Mouse (Mus musculus) T-cell, adult 2 months (primary cell): ENCODE data around the gene Hopx.

Experiments used
- DNase-seq: peaks from one replicate; pipeline ENCODE4 v3.0.0; 2022; ENCODE audit warnings: low spot score

The Hopx gene

DNA sequence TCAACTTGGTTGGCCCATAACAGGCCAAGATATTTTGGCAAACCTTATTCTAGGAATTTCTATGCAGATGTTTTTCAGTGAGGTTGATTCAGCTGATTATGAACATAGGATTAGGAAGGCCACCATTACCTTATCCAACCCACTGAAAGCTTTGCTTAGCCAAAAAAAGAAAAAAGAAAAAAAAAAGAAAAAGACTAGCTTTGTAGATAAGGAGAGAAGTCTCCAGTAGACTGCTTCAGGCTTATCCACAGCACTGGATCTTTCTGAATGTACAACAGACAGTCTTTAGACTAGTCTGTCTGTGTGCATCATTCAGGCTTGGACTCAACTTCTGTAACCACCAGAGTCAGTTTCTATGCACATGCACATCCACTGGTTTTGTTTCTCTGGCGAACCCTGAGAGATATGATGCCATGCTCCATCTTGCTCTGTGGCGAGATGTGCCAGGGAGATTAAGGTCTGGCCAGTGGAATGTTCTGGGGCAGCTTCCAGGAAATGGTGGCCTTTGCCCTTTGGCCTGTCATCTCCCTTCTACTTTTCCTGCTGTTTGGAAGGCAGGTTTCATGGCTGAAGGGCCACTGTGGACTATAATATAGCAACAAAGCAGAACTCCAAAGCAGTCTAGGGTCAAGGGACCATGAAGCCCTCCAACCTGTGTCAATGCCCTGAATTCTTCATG is 17.7 kb upstream of the Hopx start:
- no peak for DNase-seq

DNA sequence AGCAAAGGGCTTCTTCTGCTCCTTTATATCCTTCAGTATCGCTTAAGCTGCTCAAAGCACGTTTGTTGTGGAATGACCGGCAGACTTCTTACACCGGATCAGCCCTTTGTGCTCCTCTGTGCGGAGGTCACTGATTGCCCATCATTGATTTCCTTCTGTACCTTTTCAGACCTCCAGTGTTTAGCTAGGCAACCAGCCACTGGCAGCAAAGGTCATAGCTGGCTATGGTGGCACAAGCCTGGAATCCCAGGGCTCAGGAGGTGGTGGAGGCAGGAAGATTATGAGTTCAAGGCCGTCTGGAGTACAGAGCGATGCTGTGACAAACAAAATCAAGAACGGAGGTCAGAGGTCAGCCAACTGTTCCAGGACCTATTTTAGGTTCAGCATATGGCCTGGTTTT is 17.0 kb upstream of the Hopx start:
- DNase-seq: no peak

DNA sequence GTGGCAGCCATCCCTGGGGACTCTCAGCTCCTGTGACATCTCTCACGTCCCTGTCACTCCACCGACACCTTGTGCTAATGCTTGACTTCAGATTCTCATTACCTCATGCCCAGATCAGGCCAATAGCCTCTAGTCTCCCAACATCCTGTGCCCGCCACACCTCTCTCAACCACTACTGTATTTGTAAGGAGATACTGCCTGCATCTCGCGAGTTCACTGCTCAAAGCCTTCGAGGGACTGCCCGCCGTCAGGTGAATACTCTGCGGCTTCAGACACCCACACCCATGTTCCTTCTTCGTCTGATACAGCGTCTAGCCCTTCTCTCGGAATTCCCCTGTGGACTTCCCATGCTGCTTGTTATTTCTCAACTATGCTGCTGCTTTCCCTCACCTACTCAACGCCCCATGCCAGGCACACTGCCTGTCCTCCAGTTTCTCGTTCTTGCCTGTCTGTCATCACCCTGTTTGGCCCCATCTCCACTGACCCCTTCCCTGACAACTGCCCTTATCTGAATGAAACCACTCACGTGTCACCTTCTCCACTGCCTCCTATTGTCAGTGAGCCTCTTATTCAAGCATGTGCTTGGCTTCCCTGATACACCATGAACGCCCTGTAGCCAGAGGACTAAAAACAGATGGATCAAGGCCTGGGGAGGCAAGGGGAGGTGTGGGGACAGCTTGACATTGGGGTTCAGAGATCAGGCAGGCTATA is 15.5 kb upstream of the Hopx start:
- peak; percentile 31 for DNase-seq

DNA sequence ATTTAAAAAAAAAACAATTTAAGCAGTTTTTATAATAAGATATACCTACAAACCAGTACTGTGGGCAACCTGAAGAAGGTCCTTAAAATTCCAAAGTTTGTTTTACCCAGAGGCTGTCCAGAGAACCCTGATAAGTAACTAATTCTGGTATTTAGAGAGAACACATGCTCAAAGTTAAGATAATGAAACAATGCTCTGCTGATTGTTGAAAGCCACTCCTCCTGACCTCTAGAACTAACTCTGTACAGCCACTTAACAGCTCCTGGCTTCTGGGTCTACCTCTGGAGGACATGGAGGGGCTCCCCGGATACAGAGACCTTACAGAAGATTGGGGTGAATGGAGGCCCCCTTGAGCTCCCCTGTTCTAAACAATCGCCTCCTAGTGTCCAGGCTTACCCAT is 15.0 kb upstream of the Hopx start:
- DNase-seq: no peak

DNA sequence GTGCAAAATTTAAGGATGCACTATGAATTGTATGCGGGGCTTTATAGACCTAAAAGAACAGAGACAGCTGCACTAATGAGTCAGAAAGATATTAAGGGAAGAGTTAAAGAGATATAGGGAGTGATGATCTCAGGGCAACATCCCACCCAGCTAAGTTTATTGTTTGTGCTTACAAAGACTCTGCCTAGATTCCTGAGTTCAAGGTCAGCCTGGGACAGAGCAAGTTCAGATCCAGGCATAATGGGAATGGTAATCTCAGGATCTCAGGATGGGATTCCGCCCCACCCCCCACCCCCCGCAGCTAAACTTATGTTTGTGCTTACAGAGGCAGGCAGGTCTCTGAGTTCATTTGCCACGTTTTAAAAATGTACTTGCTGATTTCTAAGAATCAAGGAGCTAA is 13.9 kb upstream of the Hopx start:
- no peak for DNase-seq

DNA sequence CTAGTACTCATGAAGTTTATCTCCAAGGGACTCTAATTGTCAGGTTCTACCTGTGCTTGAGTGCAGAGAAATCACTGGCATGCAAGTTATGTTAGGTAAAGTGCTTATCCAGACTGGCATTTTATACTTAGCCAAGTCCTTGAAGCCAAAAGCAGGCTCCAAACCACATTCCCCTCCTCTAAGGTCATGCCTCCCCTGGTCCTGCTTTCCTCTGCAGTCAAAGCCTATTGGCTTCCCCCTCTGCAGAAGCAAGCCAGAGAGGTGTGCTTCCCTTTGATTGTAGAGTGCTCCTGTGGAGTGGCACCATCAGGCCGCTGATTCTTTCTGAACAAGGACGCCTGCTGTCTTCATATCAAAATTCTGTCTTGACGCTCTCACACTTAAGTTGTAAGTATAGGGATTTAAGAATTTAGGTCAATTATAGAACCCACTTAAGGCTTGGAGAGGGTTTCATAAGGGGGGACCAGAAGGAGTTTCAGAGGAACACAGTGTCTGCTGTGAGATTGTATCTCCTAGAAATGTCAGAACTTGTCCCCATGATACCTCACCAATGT is 11.6 kb upstream of the Hopx start:
- no peak for DNase-seq

DNA sequence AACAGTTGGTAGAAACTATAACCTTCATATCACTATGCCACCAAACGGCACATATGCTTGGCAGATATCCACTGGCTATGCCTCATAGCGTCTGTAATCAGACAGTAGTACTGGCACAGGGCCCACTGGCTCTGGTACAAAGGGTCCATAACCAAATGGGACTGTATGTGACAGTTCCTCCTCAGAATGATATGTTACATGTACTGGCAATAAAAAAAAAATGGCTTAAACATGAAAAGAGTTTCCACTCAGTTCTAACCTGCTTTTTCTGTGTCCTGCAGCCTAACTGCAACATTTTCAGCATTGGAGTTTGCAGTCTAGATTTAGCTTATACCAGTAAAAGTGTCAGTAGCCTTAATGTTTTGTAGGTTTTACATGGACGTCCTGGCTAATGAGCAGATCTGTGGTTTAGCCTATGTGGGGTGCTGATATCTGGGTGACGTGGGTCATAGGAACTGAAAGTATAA is 9.9 kb upstream of the Hopx start:
- no peak for DNase-seq

DNA sequence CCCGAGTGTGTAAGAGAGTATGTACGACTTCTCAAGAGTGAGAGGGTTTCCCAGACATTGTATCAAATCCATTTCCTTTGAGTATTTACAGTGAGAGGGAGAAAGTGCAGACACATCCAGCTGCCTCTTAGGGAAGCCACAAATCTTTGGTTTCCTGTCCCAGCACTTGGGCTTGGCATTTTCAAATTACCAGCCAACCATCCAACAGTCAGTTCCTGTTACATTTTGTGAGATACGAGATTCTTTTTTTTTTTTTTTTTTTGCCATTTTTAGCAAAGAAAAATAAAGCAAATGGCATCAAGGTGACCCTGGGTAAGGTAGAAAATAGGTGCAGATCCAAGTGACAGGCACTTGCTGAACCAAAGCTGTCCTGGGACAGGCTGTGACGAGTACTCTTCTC is 9.2 kb upstream of the Hopx start:
- peak; percentile 16 for DNase-seq

DNA sequence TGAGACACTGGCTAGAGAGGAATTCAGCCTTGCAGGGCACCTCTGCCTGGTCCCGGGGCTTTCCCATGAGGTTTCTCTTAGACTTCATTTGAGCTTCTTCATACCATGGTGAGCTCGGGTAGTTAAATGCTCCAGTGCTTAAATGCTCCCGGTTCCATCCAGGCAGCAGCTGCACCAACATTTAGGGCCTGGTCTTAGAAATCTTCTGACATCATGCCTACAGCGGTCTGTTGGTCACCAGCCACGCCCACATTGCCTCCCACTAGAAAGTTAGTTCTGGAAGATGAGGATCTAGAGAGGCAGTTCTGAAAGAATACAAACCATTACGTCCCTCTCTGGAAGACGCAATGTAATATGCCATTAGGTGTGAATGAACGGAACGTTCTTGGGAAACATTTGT is 8.7 kb upstream of the Hopx start:
- no peak for DNase-seq

DNA sequence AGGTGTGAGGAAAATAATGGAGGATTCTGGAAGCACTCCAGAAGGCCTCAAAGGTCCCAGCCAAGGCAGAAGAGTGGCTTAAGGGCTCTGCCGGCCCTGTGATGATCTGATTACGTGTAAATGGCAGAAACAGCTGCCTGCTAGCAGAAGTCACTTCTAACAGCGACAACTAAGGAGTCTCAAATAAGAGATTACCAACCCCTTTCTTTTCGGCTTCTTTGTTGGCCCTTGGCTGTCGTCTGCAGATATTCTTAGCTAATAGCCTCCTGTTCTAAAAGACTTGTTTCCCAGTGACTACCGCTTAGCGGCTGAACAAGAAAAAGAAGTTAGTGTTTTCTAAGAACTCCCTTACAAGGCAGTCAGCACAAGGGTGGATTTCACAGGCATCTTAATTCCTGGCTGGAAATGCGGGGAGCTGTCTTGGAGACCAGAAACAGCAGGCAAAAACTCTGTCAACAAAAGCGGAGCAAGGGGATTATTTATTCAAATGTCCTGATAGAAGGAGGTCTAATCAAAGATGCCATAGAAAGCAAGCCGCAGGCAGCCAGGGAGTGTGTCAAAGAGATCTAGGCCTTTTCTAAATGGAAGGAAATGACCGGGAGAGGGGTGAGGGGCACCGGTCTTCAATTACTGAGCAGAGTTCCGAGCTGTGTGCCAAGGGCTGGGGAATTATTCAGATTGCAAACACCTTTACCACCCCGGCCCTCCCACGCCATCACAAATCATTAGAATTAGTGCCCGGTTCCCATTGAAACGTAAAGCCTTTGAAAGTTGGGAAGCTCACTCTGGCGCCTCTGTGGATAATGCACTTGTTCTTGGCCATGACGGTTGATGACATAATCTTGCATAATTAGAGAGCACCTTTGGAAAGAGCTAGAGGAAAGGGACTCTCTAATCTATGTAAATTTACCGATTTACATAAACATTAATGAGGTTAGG is 7.6 kb upstream of the Hopx start:
- DNase-seq: no peak

DNA sequence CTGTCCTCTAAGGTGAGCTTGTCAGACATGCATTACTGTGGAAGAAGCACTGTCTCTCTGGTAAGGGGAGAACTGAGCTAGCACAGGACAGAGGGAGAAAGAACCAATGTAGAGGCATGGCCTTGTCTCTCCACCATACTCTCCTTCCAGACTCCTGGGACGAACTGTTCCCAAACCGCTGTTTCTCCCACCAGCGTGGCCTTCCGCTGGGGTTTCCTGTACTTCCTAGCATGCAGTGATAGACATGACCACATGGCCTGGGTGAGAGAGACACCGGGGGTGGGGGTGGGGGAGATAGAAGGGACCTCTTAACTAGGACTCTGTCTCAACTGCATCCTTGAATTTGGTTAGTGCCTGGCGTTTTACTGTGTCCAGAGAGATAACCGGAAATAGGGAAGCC is 5.8 kb upstream of the Hopx start:
- no peak for DNase-seq

DNA sequence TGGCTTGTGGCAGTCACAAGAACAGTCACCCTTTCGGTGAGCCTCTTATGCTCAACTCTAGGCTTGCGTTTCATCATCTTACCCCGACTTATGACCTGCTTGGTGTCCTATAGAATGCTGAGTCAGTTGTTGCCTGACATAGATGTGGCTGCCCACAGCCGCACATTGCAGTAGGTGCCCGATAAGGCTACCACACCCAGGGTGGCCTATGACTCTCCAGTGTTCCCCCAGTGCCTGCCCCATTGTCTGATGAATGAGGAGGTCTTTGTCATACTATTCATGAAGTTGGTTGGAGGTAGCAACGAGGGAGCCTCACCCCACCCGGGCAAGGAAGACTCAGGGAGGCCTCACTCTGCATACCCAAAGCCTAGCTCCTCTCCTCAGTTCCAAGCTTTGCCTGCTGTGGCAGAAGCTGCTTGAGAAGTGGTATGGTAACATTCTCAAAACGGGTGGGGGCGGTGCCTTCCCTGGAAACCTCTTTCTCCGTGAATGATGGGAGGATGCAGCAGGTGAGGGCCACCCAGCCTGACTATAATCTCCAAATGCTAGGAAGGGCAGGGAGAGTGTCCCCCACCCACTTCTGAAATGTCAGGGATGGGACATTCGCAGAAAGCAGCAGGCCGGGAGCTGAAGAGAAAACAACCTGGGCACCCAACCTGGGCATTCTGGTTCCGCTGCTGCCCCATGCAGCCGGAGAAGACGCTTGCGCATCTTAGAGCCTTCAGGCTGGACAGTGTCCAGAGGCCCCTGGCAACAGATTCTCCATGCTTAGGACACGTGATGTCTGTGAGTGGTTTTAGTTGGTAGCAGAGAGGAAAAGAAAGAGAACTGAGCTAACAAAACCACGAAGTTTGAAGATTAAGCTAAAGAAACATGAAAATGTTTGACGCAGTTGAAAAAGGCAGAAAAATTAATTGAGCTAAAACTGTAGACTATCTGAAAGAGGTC is 4.8 kb upstream of the Hopx start:
- no peak for DNase-seq

DNA sequence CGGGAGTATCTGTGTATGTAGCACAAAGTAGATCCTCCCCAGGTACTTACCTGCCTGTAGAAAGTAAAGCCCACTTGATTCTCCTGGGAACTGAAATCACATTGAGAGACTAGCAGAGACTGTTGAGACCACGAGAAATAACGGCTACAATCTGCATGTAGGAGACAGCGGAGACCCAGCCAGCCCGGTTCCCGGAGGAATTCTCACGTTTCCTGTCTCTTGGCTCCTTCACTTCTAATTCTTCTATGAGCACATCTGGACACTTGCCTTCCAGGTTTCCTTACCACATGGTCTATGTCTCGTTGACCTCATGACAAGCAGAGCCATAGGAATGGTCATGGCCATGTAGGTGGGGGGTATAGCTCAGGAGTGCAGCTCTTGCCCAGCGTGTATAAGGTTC is 811 bp upstream of the Hopx start:
- no peak for DNase-seq

DNA sequence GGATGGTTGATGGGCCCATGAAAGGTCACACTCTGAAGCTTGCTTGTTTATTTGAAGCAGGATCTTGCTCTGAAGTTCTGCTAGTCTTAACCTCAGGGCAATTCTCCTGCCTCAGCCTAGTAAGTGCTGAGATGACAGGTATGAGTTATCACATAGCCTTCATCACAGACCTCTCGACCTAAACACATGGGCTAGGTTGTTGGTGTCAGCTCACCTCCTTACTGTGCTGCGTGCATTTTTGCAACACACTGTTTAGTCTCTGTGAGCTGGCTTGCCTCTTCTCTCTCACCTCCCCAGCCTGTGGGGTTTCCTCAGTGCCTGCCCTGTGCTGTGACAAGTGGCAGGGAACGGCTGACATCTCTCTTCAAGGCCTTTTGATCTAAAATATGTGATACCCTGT is 1.1 kb downstream of the Hopx start:
- no peak for DNase-seq

DNA sequence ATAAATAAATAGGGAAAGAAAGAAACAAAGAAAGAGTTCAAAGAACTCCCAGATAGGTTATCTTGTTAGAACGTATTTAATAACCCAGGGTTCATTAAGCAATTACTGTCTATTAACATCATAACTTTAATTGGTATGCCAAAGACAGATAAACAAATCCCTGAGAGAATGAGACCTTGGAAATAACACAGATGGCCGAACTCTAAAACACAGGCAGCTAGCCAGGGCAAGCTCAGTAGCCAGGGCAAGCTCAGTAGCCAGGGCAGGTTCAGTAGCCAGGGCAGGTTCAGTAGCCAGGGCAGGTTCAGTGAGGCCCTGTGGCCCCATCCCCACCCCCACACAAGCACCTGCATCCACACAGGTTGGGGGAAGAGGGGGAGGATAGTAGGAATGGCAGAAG is 2.9 kb downstream of the Hopx start:
- DNase-seq: no peak

DNA sequence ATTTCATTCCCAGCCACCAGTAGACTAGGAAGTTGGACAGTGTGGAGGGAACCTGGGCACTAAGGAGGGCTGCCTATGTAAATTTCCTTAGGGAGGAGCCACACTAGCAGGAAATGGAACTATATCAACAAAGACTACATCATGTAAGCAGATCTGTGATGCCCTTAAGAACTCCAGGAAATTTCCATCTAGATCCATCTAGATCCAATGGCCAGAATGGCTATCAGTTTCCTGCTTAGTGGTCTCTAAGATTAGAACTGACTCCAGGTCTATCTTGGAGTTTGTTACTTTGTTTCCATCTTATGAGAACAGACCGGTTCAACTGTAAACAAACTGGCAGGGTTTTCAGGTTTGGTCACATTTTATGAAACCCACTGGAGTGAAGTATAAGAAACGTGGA is 5.1 kb downstream of the Hopx start:
- DNase-seq: no peak

DNA sequence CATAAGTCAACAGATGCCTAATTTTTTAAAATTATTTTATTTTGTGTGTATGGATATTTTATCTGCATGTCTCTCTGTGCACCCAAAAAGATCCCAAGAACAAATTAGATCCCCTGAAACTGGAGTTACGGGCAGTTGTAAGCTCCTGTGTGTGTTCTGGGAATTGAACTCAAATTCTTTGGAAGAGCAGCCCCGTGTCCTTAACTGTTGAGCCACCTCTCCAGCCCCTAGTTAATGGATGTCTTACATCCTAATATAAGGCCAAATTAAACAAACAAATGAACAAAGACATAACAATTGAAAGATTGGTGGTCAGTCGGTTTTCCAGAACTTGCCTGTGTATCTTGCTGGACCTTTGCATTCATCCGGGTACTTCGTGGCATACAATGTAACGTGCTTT is 6.1 kb downstream of the Hopx start:
- DNase-seq: no peak

DNA sequence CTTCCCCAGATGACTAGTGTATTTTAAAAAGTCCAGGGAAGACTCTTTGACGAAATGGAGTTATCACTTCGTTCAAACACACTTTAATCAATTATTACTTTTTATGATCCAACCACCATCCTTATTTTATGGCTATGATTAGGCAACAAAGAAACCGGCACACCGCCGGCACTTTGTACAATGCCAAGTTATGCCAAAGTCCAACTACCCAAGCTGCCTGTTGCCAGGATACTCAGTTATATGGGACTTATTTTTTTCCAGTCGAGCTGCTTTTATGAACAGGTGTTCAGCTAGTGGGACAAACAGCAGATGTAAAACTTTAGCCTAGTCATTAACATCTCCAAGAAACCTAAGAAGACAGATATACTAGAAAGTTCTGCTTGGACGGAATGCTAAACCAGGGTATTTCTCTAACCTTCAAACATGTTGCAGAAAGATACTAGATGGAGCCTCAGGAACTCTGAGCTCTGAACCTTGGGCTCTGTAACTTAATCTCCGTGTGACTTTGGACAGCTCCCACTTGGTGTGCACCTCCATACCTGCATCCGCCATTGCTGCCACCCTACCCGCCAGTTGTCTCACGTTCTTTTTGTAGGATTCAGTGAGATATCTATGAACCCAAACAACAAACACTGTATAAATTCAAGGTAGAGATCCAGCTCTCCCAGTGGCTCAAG is 7.6 kb downstream of the Hopx start:
- no peak for DNase-seq

DNA sequence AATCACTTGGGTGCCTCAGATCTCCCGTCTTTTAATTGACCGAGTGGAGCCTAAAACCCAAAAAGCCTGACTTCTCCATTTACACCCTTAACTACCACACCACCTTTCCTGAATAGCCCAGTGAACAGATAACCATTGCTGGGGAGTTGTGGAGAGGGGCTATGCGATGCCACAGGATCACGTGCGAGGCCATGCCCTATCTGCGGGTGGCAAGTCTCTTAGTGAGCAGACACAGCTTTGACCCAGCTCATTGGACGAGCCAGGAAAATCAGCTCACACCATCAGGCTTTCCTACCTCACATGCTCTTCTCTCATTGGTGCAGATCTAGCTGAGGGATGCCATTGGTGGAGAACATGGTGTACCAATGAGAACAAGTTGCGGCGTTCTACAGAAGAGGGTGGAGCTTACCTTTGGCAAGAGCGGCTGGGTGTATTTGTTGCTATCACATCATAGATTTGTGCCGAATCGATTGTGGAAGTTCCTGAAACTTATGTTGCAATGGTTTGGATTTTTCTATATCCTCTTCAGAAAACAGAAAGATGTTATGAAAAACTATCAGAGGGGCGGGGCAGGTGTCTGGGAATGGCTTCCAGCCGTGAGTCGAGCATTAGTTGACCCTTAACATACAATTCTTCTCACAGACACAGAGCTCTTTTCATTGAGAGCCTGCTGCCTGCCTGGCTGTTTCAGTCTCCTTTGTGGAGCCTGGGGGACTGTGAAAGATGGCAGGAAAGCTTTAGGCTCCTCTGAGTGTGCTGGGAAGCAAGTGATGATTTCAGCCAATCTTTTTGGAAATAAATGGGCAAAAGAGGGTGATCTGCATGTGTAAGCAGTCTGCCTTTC is 12.2 kb downstream of the Hopx start:
- DNase-seq: no peak

DNA sequence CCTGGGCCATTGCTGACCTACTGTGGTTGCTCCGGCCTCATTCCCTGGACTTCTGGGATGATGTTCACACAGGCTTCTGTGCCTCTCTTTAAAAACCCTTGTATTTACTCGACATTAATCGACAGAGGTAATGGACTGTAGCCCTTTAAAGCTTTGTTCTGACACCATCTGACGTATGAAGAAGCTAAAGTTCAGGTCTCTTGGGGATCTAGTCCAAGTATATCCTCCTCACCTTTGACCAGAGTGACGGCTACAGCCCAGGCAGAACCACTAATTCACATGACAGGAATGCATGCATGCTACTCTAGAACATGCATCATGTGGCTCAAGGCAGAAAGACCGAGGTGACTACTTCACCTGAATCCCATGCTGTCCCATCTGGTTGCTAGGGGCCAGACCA is 14.2 kb downstream of the Hopx start:
- DNase-seq: no peak
